Mouse (Mus musculus) thymus, adult 2 months (tissue): ENCODE measurements around the gene Galc.

Experiments used
- CTCF ChIP-seq: fragments of 200-500 bp; IDR thresholded peaks from 2 replicates; pipeline ENCODE4 v1.5.1; 2012; ENCODE audit warnings: mild to moderate bottlenecking, control low read depth, low read length, moderate library complexity, borderline replicate concordance; ENCODE audit not compliant: control insufficient read depth, poor library complexity, insufficient read depth; ENCODE audit errors: extremely low read depth
- POLR2A ChIP-seq: fragments of 200-500 bp; IDR thresholded peaks from 2 replicates; pipeline ENCODE4 v1.6.1; 2012; ENCODE audit warnings: mild to moderate bottlenecking, low read length, control low read depth, moderate library complexity; ENCODE audit not compliant: control insufficient read depth, poor library complexity, insufficient read depth; ENCODE audit errors: extremely low read depth

DNA sequence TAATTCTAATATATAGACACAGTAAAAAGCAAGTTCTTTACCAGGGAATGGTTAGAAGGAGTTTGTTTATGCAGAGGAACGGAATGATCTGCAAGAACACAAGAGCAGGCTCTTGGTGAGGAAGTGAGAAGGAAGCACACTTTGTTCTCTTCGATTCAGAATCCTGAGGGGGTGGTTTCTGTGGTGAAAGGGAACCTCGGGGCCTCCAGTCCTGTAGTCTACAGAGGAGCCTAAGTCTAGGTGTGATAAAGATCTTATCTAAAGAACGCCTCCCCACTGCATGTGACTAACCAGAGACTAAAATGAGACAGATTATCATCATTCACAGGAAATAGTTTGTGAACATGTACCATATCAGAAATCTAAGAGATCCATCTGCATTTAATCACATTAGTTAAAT is 12.4 kb downstream of the Galc start:
- no peak for TF ChIP-seq POLR2A
- no peak for TF ChIP-seq CTCF
